Mouse (Mus musculus): Measurements from ENCODE around the gene Gm9008.
A peak's percentile ranks its signal among the peaks of the same experiment; 100 is the strongest.
"Not testable (repeated sequence)": the region's sequence is repeated elsewhere in the genome, so short reads cannot be mapped to it uniquely, and the experiment has no call there.

Gene Gm9008

GRCm38 (mm10) chr6:76497054-76497835 lies at the start of gene Gm9008:
Gene Gm9008, minus strand, starts transcription at chr6:76497784.
- DNase-seq = not testable (repeated sequence)

DNA sequence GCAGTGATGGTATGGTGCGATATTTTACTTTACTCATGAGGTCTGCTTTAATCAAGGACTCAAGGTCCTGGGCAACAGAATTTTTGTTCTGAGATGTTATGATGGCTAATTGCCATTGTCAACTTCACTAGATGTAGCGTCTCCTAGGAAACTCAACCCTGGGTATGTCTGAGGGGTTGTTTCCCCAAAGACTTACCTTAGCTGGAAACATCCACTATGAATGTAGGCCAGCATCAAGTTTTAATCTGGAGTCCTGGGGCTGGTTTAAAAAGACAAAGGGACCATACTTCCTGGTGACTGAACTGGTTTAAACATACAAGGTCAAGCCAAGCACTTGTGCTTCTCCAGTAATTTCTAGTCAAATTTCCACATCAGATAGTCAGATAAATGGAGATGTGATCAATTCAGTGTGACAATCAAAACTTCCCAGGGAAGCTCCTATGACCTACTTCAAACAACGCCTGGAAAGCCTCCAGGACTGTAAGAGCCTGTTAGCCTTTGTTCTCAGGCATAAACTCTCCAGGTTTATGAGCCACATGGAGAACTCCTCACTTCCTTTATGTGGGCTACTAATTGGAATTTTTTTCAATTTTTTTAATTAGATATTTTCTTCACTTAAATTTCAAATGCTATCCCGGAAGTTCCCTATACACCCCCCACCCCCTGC lies 24.5 kb upstream of the Gm9008 start:
- no peak for DNase-seq

GRCm38 (mm10) chr6:76510200-76510599 lies 12.6 kb upstream of the Gm9008 start:
- DNase-seq = no peak

DNA sequence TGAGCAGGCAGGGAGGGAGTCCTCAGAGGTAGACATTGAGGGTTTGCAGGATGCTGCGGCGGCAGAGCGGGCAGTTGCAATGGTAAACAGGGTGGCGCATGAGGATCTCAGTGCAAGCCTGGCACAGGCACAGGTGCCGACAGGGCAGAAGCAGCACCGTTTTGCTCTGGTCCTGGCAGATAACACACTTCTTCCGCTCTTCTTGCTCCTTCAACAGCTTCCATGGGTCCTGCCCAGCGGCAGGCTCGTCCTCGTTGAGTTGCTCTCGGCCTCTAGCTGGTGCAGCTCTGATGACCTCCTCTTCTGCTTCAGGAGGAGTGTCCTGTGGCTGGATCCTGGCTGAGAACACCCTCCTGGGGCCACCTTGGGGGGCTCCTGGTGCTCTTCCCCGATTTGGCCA lies 1.2 kb downstream of the Gm9008 start:
- not testable (repeated sequence) for DNase-seq

GRCm38 (mm10) chr6:76468194-76468593 lies 29.4 kb downstream of the Gm9008 start:
- peak; percentile 21 for DNase-seq

All from kidney, postnatal 14 days (tissue).